Mouse (Mus musculus) spleen, adult 2 months (tissue): ENCODE results near the gene Selenow.

Experiments
- CTCF ChIP-seq: fragments of 200-500 bp; IDR thresholded peaks from 2 replicates; pipeline ENCODE4 v1.5.1; 2011; ENCODE audit warnings: mild to moderate bottlenecking, inconsistent platforms; ENCODE audit not compliant: insufficient read depth, insufficient read length, insufficient replicate concordance; ENCODE audit errors: extremely low read depth
- POLR2A ChIP-seq: fragments of 200-500 bp; IDR thresholded peaks from 2 replicates; pipeline ENCODE4 v1.6.1; 2011; ENCODE audit warnings: low read depth, low read length, inconsistent platforms

GRCm38 (mm10) chr7:15905861-15906260 is 16.3 kb downstream of the Selenow start:
- TF ChIP-seq CTCF (no peak), POLR2A (no peak)
